Mouse (Mus musculus): Measurements from ENCODE around the gene Mov10l1. TPM values are rescaled to one million over a fixed set of nuclear protein-coding genes. Genes with fewer than 3 reads are reported as not detected.
A peak's percentile ranks its signal among the peaks of the same experiment; 100 is the strongest.

Gene Mov10l1
- 0.11 TPM in 1 of 2 replicates, not detected in the other for polyA plus RNA-seq (2015; fragmentation: Nextera tagmentation; extraction: Ambion mirVana)

DNA sequence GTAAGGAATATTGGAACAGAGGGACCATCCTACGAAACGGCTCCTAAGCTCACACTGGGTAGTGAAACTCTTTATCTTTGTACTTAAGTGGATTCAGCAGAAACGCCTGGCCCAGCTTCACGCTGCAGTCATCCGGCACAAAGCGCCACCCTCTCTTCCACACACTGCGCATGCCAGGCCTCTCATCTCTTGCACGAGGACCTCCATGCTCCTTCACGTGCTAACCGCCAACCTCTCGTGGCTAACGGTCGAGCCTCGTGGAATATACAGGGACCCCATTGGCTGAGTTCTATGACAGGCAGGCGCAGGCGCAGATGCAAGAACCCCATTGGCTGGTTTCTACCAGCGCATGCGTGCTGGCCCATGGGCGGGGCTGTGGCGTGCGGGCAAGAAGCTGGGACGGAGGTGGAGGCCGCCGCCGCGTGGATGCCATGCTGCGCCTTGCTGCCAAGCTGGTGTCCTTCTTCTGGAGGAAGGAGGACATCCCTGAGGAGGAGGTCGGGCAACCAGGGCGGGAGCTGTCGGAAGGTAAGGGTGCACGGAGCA is at the start of gene Mov10l1:
TSS of gene Mov10l1 (plus strand) at position 376 of the 546 bp plus-strand sequence.
- no peak for ATAC-seq (ENCODE audit: low read depth)
- H3K27ac ChIP-seq (replicated peaks): no peak within 1 kb of the TSS
- H3K4me3 ChIP-seq: no peak within 1 kb of the TSS

DNA sequence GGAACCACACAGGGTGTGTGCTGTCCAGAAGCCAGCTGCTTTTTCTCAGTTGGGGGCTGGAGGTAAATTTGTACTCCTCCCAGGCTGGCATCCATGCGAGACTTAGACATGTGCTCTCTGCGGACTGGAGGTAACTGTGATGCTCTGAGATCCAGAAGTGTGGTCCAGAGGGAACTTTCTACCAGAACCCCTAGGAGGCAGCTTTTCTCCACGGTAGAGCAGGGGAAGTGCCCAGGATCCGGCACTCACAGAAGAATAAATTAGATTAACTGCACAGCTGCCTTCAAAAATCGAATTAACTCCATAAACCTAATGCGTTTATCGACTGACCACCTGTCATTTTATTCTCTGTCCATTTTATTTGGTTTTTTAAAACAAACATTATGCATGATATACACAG is 48.6 kb upstream of the Mov10l1 start:
- no peaks in the 10 kb centered on the region for H3K9me3 ChIP-seq
- WGBS: 62% methylated on average over 7 of the region's 7 CpGs
- H3K4me2 ChIP-seq: no peak overlapping the region
- H3K27ac ChIP-seq (replicated peaks): no peak overlapping the region
- no peak for ATAC-seq (ENCODE audit: low read depth)
- no peaks in the 10 kb centered on the region for H3K36me3 ChIP-seq
- H3K4me1 ChIP-seq (replicated peaks): no peaks in the 10 kb centered on the region
- H3K27me3 ChIP-seq: no peaks in the 10 kb centered on the region
- H3K4me3 ChIP-seq: no peak overlapping the region
- H3K9ac ChIP-seq: no peak overlapping the region

More for the DNA sequence above, at the start of gene Mov10l1:
- Histone ChIP-seq H3K4me1 (replicated peaks) (peaks cover 11% of the 10 kb centered on the region; the same call in 1 of the 2 replicates), H3K4me2 (no peak within 1 kb of the TSS), H3K27me3 (no peaks in the 10 kb centered on the region), H3K36me3 (no peaks in the 10 kb centered on the region), H3K9ac (no peak within 1 kb of the TSS), H3K9me3 (no peaks in the 10 kb centered on the region)
- 93% methylated on average over 31 of the region's 31 CpGs for WGBS

DNA sequence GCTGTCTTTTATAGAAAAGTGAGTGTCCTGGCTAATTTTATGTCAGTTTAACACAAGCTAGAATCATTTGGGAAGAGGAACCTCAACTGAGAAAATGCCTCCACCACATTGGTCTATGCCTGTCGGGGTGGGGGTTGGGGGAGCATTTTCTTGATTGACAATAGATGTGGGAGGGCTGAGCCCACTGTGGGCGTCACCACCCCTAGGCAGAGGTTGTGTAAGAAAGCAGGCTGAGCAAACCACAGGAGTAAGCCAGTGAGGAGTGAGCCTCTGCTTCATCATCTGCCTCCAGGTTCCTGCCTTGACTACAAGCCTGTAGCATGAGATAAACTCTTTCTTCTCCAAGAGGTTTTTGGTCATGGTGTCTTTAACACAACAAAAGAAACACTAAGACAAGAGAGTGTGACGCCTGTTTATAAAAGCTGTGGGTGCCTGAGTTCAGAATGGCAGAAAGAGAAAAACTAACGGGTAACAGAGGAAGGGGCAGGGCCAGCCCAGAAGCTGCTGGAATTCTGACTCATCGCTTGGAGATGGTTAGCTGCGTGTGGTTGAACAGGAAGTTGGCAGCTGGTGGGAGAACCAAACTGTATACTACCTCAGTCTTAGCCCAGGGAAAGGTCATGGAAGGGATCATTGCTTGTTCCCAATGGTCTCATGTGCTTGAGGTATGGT is 46.0 kb upstream of the Mov10l1 start:
- ATAC-seq (ENCODE audit: low read depth): no peak
- Histone ChIP-seq H3K36me3 (no peaks in the 10 kb centered on the region), H3K4me2 (no peak overlapping the region), H3K4me1 (replicated peaks) (no peaks in the 10 kb centered on the region), H3K9me3 (no peaks in the 10 kb centered on the region), H3K4me3 (no peak overlapping the region), H3K27me3 (no peaks in the 10 kb centered on the region), H3K27ac (replicated peaks) (no peak overlapping the region), H3K9ac (no peak overlapping the region)
- 72% methylated on average over 6 of the region's 6 CpGs for WGBS

DNA sequence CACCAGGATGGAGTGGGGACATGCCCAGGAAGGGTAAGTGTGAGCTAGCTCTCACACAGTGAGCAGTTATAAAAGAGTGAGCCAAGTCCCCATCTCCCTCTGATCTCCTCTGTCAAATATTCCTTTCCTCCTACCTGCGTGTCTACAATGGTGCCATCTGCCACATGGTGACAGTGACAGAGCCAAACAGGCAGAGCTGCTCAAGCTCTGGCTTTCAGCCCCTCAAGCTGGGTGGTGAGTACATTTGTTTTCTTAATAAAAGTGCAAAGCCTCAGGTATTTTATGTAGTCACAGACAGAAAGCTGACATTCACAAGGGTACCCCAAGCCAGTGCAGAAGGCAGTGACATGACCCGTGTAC is 45.4 kb upstream of the Mov10l1 start:
- no peak for ATAC-seq (ENCODE audit: low read depth)
- H3K4me2 ChIP-seq: no peak overlapping the region
- no peaks in the 10 kb centered on the region for H3K9me3 ChIP-seq
- no peaks in the 10 kb centered on the region for H3K27me3 ChIP-seq
- H3K4me3 ChIP-seq: no peak overlapping the region
- H3K27ac ChIP-seq (replicated peaks): no peak overlapping the region
- no peaks in the 10 kb centered on the region for H3K4me1 ChIP-seq (replicated peaks)
- H3K9ac ChIP-seq: no peak overlapping the region
- whole genome bisulfite sequencing: 87% methylated on average over 2 of the region's 2 CpGs
- no peaks in the 10 kb centered on the region for H3K36me3 ChIP-seq

DNA sequence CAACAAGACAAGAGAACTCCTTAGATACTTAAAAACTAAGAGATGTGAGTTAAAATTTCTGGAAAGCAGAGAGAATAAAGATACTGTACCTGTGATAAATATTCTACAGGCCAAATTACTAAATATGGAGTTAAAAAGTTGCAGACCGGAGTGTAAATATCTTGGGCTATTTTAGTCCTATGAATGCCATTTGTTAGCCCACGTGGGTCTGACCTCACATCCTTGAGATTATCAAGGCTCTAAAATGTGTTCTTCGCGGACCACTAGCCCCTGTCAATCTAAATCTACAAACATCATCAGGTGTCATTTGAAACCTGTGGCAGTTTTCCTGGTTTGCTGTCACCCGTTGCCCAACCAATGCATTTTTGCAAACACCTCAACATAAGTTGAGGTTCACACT is 39.9 kb upstream of the Mov10l1 start:
- no peaks in the 10 kb centered on the region for H3K27me3 ChIP-seq
- no peak overlapping the region for H3K9ac ChIP-seq
- H3K9me3 ChIP-seq: no peaks in the 10 kb centered on the region
- no peaks in the 10 kb centered on the region for H3K4me1 ChIP-seq (replicated peaks)
- no peaks in the 10 kb centered on the region for H3K36me3 ChIP-seq
- no peak overlapping the region for H3K4me2 ChIP-seq
- ATAC-seq (ENCODE audit: low read depth): no peak
- no peak overlapping the region for H3K4me3 ChIP-seq
- H3K27ac ChIP-seq (replicated peaks): no peak overlapping the region
- 85% methylated on average over 5 of the region's 5 CpGs for WGBS

DNA sequence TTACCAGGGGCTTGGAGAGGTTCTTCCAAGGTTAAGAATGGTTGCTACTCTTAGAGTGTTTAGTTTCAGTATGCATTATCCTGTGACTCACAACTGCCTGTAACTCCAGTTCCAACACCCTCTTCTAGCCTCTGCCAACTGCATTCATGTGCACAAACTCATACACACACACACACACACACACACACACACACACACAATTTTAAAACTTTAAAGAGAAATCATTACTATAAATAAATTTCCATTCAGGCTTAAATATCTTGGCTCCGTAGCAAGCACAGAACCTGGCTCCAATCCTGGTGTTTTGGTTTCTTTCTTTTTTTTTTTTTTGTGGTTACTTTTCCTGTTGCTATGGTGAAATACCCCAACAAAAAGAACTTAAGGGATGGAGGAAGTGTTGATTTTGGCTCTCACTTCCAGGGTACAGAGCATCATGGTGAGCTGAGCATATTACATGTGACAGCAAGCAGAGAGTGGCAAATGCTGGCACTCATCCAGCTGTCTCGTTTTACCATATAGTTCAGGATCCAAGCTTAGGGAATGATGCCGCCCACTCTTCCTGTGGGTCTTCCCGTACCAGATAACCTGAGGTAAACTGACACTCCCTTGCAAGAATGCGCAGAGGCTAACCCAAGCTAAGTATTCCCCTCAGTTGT is 38.7 kb upstream of the Mov10l1 start:
- no peaks in the 10 kb centered on the region for H3K4me1 ChIP-seq (replicated peaks)
- no peaks in the 10 kb centered on the region for H3K9me3 ChIP-seq
- no peak overlapping the region for H3K9ac ChIP-seq
- H3K36me3 ChIP-seq: no peaks in the 10 kb centered on the region
- no peak overlapping the region for H3K27ac ChIP-seq (replicated peaks)
- H3K4me3 ChIP-seq: no peak overlapping the region
- no peaks in the 10 kb centered on the region for H3K27me3 ChIP-seq
- WGBS: 88% methylated on average over 5 of the region's 5 CpGs
- ATAC-seq (ENCODE audit: low read depth): no peak
- H3K4me2 ChIP-seq: no peak overlapping the region

DNA sequence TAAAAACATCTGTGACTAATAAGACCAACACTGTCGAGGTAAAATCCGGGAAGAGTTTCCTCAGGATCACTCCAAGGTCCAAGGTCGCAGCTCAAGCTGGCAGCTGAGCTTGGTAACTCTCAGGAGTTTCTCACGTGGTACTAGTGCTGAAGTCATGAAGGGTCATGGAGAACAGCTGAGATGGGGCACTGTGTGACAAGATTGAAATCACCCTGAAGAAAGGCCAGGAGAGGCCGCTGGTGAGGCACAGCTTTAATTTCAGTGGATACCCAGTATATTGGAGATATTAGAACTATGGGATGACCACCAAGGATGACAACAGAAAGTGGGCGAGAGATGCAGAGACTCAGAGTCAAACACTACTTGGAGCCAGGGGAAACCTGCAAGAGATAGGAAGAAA is 35.9 kb upstream of the Mov10l1 start:
- Histone ChIP-seq H3K4me1 (replicated peaks) (no peaks in the 10 kb centered on the region), H3K4me3 (no peak overlapping the region), H3K36me3 (no peaks in the 10 kb centered on the region), H3K4me2 (no peak overlapping the region), H3K9ac (no peak overlapping the region), H3K27ac (replicated peaks) (no peak overlapping the region), H3K9me3 (no peaks in the 10 kb centered on the region), H3K27me3 (no peaks in the 10 kb centered on the region)
- no peak for ATAC-seq (ENCODE audit: low read depth)
- WGBS: 65% methylated on average over 6 of the region's 6 CpGs

DNA sequence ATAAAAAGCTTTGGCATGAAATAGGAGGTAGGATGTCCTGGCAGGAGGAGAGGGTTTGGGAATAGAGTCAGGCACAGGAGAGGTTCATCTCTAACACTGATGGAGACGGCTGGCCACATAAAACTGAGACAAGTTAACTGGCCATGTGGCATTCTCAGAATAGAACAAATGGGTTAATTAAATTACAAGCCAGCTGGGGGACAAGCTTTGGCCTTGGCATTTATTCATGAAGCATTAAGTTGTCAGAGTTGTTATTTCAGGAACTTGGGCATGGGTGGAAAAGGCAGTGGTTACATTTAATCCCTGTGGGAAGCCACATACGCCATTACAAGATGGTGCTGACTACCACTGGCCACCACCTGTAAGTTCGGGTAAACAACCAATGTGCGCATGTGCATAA is 31.5 kb upstream of the Mov10l1 start:
- H3K27ac ChIP-seq (replicated peaks): no peak overlapping the region
- no peak for ATAC-seq (ENCODE audit: low read depth)
- no peaks in the 10 kb centered on the region for H3K9me3 ChIP-seq
- no peak overlapping the region for H3K4me2 ChIP-seq
- H3K36me3 ChIP-seq: no peaks in the 10 kb centered on the region
- 85% methylated on average over 4 of the region's 4 CpGs for WGBS
- no peak overlapping the region for H3K9ac ChIP-seq
- peaks cover 28% of the 10 kb centered on the region for H3K27me3 ChIP-seq
- peaks cover 9% of the 10 kb centered on the region for H3K4me1 ChIP-seq (replicated peaks)
- H3K4me3 ChIP-seq: no peak overlapping the region

DNA sequence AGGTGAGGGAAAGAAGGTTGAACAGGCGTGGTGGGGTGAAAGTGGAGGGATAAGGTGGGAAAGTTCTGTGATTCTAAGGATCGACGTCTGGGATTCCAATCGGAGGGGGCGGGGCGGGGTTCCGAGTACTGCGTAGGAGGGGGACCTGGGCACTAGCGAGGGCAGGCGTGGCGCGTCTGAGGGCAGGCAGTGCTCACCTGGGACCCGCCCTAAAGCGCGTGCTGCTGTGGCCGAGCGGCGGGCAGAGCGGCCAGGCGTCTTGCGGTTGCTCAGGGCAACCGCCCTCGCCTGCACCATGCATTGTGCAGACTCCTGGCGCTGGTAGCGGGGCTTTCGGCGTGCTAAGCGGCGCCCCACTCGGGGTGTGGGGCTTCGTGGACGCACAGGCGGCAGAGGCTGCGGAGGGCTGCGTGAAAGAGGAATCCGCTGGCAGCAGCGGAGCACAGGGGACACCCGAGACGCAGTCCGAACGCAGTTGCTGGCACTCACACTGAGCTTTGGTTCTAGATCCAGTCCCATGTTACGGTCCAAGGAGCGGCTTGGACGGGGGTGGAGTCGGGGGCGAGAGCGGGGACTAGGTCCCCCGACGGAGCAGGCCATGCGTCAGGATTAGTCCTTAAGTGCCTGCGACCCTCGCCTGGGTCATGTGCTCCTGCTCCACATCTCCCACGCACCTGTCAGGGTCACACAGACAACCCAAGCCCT is 28.2 kb upstream of the Mov10l1 start, which contains the start of gene Ttll8:
TSS of gene Ttll8 (minus strand) at position 51 of the 705 bp plus-strand sequence.
- Histone ChIP-seq H3K9me3 (no peaks in the 10 kb centered on the region), H3K4me1 (replicated peaks) (peaks cover 15% of the 10 kb centered on the region), H3K4me2 (peak within 1 kb of the TSS; percentile 84), H3K27ac (replicated peaks) (no peak within 1 kb of the TSS), H3K4me3 (peak within 1 kb of the TSS; percentile 43), H3K36me3 (no peaks in the 10 kb centered on the region), H3K27me3 (peaks cover 28% of the 10 kb centered on the region), H3K9ac (peak within 1 kb of the TSS; percentile 71)
- WGBS: 2% methylated on average over 51 of the region's 53 CpGs
- ATAC-seq (ENCODE audit: low read depth): peak; percentile 87

DNA sequence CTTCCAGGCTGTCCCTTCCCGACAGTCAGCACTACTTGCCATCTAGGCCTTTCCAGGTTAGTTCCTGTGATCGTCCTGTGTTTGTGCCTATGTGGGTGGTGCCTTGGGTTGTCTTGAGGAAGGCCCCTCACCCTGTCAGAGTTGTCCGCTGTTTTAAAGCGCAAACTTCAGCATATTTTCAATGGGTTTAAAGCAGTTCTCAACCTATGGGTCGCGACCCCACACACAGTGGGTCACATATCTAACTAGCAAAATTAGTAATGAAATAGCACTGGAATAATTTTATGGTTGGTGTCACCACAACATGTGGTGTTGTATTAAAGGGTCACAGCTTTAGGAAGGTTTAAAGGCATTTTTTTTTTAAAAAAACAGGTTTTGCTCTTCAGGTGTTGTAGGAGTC is 27.4 kb upstream of the Mov10l1 start:
- Histone ChIP-seq H3K4me1 (replicated peaks) (peaks cover 17% of the 10 kb centered on the region), H3K9ac (no peak overlapping the region), H3K27me3 (peaks cover 28% of the 10 kb centered on the region), H3K36me3 (no peaks in the 10 kb centered on the region), H3K4me3 (no peak overlapping the region), H3K4me2 (no peak overlapping the region), H3K27ac (replicated peaks) (no peak overlapping the region), H3K9me3 (no peaks in the 10 kb centered on the region)
- WGBS: 84% methylated on average over 6 of the region's 6 CpGs
- ATAC-seq (ENCODE audit: low read depth): no peak

DNA sequence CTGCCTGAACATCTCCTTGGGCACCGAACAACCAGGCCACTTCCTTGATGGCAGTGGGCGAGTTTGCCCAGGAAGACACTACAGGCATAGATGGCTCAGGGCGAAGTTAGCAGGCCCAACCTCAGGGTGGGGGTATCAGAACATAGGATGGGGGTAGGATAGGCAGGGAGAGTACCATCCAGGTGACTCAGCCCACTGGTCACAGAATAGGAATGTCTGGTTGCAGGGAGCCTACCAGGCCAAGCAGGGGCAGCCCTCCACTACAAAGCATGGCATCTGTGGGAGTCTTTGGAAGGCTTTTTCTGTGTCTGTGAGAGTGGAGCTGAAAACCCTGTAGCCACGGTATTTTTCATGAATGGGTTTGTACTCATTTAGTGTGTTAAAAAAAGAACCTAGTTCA is 25.2 kb upstream of the Mov10l1 start:
- peaks cover 28% of the 10 kb centered on the region for H3K27me3 ChIP-seq
- H3K4me3 ChIP-seq: no peak overlapping the region
- no peaks in the 10 kb centered on the region for H3K36me3 ChIP-seq
- 82% methylated on average over 4 of the region's 4 CpGs for WGBS
- no peak overlapping the region for H3K4me2 ChIP-seq
- no peak overlapping the region for H3K27ac ChIP-seq (replicated peaks)
- H3K9ac ChIP-seq: no peak overlapping the region
- peaks cover 17% of the 10 kb centered on the region for H3K4me1 ChIP-seq (replicated peaks)
- no peaks in the 10 kb centered on the region for H3K9me3 ChIP-seq
- no peak for ATAC-seq (ENCODE audit: low read depth)

DNA sequence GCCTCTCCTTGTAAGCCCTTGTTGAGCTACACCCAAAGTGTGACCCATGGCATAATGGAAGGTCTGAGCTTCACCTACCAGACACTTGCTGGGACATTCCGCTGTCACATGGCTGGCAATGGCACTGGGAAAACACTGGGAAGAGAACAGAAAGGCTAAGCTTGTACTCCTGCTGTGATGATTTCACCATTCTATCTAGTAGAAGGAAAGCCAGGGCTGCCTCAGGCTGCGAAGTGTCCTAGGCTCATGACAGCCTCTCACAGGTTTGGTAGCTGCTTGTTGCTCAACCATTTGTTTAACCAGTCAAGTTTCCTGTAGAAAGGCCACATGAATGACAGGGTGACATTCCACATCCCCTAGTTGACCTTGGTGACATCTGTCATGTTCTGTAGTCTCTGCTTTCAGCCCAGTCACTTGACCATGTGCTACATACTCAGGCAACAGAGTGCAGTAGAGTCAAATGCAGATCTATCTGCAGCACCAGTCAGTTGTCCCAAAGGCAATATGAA is 18.6 kb upstream of the Mov10l1 start:
- no peak overlapping the region for H3K9ac ChIP-seq
- H3K4me2 ChIP-seq: no peak overlapping the region
- H3K4me3 ChIP-seq: no peak overlapping the region
- WGBS: 94% methylated on average over 2 of the region's 2 CpGs
- H3K27me3 ChIP-seq: no peaks in the 10 kb centered on the region
- no peaks in the 10 kb centered on the region for H3K36me3 ChIP-seq
- H3K9me3 ChIP-seq: no peaks in the 10 kb centered on the region
- H3K4me1 ChIP-seq (replicated peaks): peaks cover 5% of the 10 kb centered on the region
- no peak overlapping the region for H3K27ac ChIP-seq (replicated peaks)
- ATAC-seq (ENCODE audit: low read depth): no peak

Data from neural tube, embryonic 13.5 days (tissue).